Mouse (Mus musculus): ENCODE measurements around the gene Xrcc6. TPM values are rescaled to one million over a fixed set of nuclear protein-coding genes. Genes with fewer than 3 reads are reported as not detected.

Gene Xrcc6
- polyA plus RNA-seq, 1 experiment from 2014 or later, result 15.0 TPM

DNA sequence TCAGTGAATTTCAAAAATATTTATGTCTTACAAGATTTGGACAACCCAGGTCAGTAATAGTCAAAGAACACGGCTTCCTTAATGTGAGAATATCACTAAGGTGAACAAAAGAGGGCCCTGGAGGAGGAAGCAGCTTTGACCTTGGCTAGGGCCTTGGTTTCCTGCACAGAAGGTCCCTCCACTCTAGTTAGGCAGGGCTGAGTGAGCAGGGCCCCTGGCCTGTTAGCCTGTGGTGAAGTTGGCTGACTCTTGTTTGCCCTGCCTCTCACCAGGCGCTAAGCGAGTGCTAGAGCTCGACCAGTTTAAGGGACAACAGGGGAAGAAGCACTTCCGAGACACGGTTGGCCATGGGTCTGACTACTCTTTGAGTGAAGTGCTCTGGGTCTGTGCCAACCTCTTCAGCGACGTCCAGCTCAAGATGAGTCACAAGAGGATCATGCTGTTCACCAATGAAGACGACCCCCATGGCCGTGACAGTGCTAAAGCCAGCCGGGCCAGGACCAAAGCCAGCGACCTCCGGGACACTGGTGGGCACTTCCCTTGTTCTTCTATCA, 35.0 kb downstream of the Xrcc6 start:
- no peaks in the 10 kb centered on the region for H3K79me2 ChIP-seq (ENCODE audit: inconsistent target)
- H3K4me3 ChIP-seq (ENCODE audit: inconsistent target), result no peak overlapping the region
- whole genome bisulfite sequencing (ENCODE audit: missing documents), result 45% methylated on average over 13 of the region's 13 CpGs
- H3K36me3 ChIP-seq (ENCODE audit: inconsistent target), result 0 out of 2 replicates have a peak, but pooled peaks cover 20% of the 10 kb centered on the region
- H3K27ac ChIP-seq, result no peak overlapping the region

- no peak overlapping the region for H3K27ac ChIP-seq
- 0 out of 2 replicates have a peak, but pooled peaks cover 20% of the 10 kb centered on the region for H3K36me3 ChIP-seq (ENCODE audit: inconsistent target)
- WGBS (ENCODE audit: missing documents), result 85% methylated on average over 6 of the region's 6 CpGs
- no peaks in the 10 kb centered on the region for H3K79me2 ChIP-seq (ENCODE audit: inconsistent target)
- H3K4me3 ChIP-seq (ENCODE audit: inconsistent target), result no peak overlapping the region
Observed at GRCm38 (mm10) chr15:82023965-82024635, 36.5 kb downstream of the Xrcc6 start.

DNA sequence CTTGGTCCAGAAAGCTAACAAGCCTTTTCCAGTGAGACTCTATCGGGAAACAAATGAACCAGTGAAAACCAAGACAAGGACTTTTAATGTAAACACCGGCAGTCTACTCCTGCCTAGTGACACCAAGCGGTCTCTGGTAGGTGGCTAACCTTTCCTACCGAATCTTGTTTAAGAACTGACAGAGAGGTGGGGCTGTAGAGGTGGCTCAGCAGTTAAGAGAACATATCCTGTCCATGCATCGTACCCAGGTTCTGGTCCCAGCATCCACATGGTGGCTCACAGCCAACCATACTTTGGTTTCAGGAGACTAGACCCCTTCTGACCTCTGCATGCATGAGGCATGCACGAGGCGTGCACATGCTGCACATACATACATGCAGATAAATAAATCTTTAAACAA, 39.6 kb downstream of the Xrcc6 start:
- 95% methylated on average over 7 of the region's 7 CpGs for WGBS (ENCODE audit: missing documents)
- peaks cover 28% of the 10 kb centered on the region; the same call in 1 of the 2 replicates for H3K36me3 ChIP-seq (ENCODE audit: inconsistent target)
- H3K27ac ChIP-seq, result no peak overlapping the region
- no peaks in the 10 kb centered on the region for H3K79me2 ChIP-seq (ENCODE audit: inconsistent target)
- H3K4me3 ChIP-seq (ENCODE audit: inconsistent target), result no peak overlapping the region

GRCm38 (mm10) chr15:82027726-82028125, 40.1 kb downstream of the Xrcc6 start:
- Histone ChIP-seq H3K36me3 (ENCODE audit: inconsistent target) (peaks cover 28% of the 10 kb centered on the region; the same call in 1 of the 2 replicates), H3K4me3 (ENCODE audit: inconsistent target) (no peak overlapping the region), H3K79me2 (ENCODE audit: inconsistent target) (no peaks in the 10 kb centered on the region), H3K27ac (no peak overlapping the region)
- 46% methylated on average over 7 of the region's 7 CpGs for WGBS (ENCODE audit: missing documents)

DNA sequence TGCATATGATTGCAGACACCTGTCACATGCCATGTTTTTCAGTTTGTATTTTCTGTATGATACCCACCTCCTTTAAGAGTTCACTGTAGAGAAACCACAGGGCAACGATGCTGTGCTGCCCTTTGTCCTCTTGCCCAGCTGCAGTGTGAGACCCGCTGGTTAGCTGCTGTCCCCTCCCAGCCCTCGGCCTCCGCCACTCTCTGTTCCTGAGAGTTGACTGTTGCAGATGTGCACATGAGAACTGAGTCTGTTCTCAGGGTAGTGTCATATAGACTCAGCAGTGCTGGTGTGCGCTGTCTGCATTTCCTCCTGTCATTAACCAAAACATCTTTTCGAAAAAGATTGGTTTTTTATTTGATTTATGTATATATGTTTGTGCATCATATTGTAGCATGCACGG, 44.8 kb downstream of the Xrcc6 start:
- Histone ChIP-seq H3K79me2 (ENCODE audit: inconsistent target) (no peaks in the 10 kb centered on the region), H3K27ac (no peak overlapping the region), H3K4me3 (ENCODE audit: inconsistent target) (no peak overlapping the region), H3K36me3 (ENCODE audit: inconsistent target) (peaks cover 10% of the 10 kb centered on the region; the same call in 1 of the 2 replicates)
- 93% methylated on average over 7 of the region's 7 CpGs for whole genome bisulfite sequencing (ENCODE audit: missing documents)

GRCm38 (mm10) chr15:82033762-82034161, 46.1 kb downstream of the Xrcc6 start, which contains the start of gene Desi1:
Desi1 (minus strand) TSS chr15:82033862.
- no peak within 1 kb of the TSS for H3K27ac ChIP-seq
- H3K4me3 ChIP-seq (ENCODE audit: inconsistent target), result no peak within 1 kb of the TSS
- no peaks in the 10 kb centered on the region for H3K79me2 ChIP-seq (ENCODE audit: inconsistent target)
- 99% methylated on average over 4 of the region's 4 CpGs for WGBS (ENCODE audit: missing documents)
- peaks cover 8% of the 10 kb centered on the region; the same call in 1 of the 2 replicates for H3K36me3 ChIP-seq (ENCODE audit: inconsistent target)

DNA sequence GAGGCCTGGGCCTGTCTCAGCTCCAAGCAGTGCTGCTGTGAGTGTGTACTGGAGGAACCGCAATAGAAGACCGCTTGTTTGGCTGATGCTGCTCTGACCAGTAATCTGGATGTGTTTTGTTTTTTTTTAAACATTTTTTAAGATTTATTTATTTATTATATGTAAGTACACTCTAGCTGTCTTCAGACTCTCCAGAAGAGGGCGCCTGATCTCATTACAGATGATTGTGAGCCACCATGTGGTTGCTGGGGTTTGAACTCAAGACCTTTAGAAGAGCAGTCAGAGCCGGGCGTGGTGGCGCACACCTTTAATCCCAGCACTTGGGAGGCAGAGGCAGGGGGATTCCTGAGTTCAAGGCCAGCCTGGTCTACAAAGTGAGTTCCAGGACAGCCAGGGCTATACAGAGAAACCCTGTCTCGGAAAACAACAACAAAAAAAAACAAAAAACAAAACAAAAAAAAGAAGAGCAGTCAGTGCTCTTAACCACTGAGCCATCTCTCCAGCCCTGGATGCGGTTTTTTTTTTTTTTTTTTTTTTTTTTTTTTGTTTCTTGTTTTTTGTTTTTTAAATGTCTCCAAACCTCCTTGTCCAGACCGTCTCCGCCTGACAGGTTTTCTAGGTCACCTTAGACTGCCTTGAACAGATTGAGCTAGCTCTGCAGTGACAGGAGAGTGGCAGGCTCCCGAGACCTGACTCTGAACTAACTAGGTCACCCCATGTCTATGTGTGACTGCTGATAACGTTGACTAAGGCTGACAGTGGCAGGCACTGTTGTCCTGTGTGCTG, 48.5 kb downstream of the Xrcc6 start:
- Histone ChIP-seq H3K36me3 (ENCODE audit: inconsistent target) (peaks cover 11% of the 10 kb centered on the region; the same call in 1 of the 2 replicates), H3K27ac (no peak overlapping the region)
- 82% methylated on average over 10 of the region's 12 CpGs for WGBS (ENCODE audit: missing documents)

GRCm38 (mm10) chr15:82040650-82041049, 53.0 kb downstream of the Xrcc6 start:
- peaks cover 14% of the 10 kb centered on the region; the same call in 1 of the 2 replicates for H3K36me3 ChIP-seq (ENCODE audit: inconsistent target)
- no peak overlapping the region for H3K27ac ChIP-seq
- H3K79me2 ChIP-seq (ENCODE audit: inconsistent target), result peaks cover 35% of the 10 kb centered on the region
- no peak overlapping the region for H3K4me3 ChIP-seq (ENCODE audit: inconsistent target)
- WGBS (ENCODE audit: missing documents), result 94% methylated on average over 1 of the region's 1 CpGs

More for the DNA sequence above, 48.5 kb downstream of the Xrcc6 start:
- H3K4me3 ChIP-seq (ENCODE audit: inconsistent target), result no peak overlapping the region
- no peaks in the 10 kb centered on the region for H3K79me2 ChIP-seq (ENCODE audit: inconsistent target)

- WGBS (ENCODE audit: missing documents), result 91% methylated on average over 7 of the region's 7 CpGs
- peaks cover 49% of the 10 kb centered on the region for H3K79me2 ChIP-seq (ENCODE audit: inconsistent target)
- no peak overlapping the region for H3K27ac ChIP-seq
- peaks cover 10% of the 10 kb centered on the region; the same call in 1 of the 2 replicates for H3K36me3 ChIP-seq (ENCODE audit: inconsistent target)
- no peak overlapping the region for H3K4me3 ChIP-seq (ENCODE audit: inconsistent target)
Observed at GRCm38 (mm10) chr15:82044166-82044784, 56.6 kb downstream of the Xrcc6 start.

GRCm38 (mm10) chr15:82046246-82046891, 58.7 kb downstream of the Xrcc6 start:
- H3K4me3 ChIP-seq (ENCODE audit: inconsistent target), result peak overlapping the region; percentile 93
- H3K36me3 ChIP-seq (ENCODE audit: inconsistent target), result peaks cover 4% of the 10 kb centered on the region; the same call in 1 of the 2 replicates
- WGBS (ENCODE audit: missing documents), result 1% methylated on average over 26 of the region's 26 CpGs
- H3K79me2 ChIP-seq (ENCODE audit: inconsistent target), result peaks cover 49% of the 10 kb centered on the region
- peak overlapping the region; percentile 33; the same call in 1 of the 2 replicates for H3K27ac ChIP-seq

DNA sequence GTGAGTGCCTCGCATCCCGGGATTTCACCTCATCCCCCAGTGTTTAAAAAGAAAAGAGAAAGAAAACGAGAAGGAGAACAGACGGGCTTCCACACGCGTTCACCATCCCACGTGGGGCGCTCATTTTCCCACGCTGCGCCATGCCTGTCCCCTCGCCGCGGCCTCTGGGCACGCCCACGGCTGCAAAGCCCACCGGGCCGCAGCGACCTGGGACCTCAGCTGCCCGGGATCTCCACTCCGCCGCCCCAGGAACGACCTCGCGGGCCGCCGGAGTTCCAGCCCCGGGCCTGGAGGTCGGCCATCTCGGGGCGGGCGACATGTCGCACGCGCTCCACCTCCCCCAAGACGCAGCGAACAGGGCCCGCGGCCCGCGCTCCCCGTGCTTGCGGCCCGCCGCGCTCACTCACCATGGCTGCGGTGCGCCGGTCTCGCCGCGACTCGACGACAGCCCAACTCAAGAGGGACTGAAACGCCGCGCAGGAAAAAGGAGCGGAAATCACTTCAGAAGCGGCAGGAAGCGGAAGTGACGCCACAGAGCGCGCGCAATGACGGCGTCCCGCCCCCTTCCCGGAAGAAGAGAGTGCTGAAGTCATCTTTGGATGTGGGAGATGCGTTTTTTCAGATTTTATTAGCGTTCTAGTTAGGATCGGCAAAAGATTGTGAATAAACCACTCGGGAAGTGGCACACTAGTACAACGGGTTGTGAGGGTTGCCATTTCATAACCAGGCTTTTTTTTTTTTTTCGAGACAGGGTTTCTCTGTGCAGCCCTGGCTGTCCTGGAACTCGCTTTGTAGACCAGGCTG, 59.6 kb downstream of the Xrcc6 start, which contains the start of gene Snu13:
TSS of gene Snu13 (minus strand) at position 519 of the 804 bp plus-strand sequence.
- WGBS (ENCODE audit: missing documents), result under 1% methylated on average over 70 of the region's 74 CpGs
- Histone ChIP-seq H3K27ac (peak within 1 kb of the TSS; percentile 33; the same call in 1 of the 2 replicates), H3K4me3 (ENCODE audit: inconsistent target) (peak within 1 kb of the TSS; percentile 93), H3K36me3 (ENCODE audit: inconsistent target) (peaks cover 4% of the 10 kb centered on the region; the same call in 1 of the 2 replicates), H3K79me2 (ENCODE audit: inconsistent target) (peaks cover 48% of the 10 kb centered on the region)

GRCm38 (mm10) chr15:82052544-82052943, 64.9 kb downstream of the Xrcc6 start:
- no peaks in the 10 kb centered on the region for H3K79me2 ChIP-seq (ENCODE audit: inconsistent target)
- no peaks in the 10 kb centered on the region for H3K36me3 ChIP-seq (ENCODE audit: inconsistent target)
- H3K4me3 ChIP-seq (ENCODE audit: inconsistent target), result no peak overlapping the region
- no peak overlapping the region for H3K27ac ChIP-seq
- 67% methylated on average over 5 of the region's 5 CpGs for WGBS (ENCODE audit: missing documents)

- H3K79me2 ChIP-seq (ENCODE audit: inconsistent target), result no peaks in the 10 kb centered on the region
- WGBS (ENCODE audit: missing documents), result 100% methylated on average over 1 of the region's 1 CpGs
- H3K36me3 ChIP-seq (ENCODE audit: inconsistent target), result no peaks in the 10 kb centered on the region
- no peak within 1 kb of the TSS for H3K4me3 ChIP-seq (ENCODE audit: inconsistent target)
- no peak within 1 kb of the TSS for H3K27ac ChIP-seq
Observed at GRCm38 (mm10) chr15:82058719-82059201, 71.1 kb downstream of the Xrcc6 start, which contains the start of gene 4930407I10Rik. 4930407I10Rik (plus strand) TSS chr15:82059151.

Measured in macrophage (primary cell).